Mouse (Mus musculus) lung, embryonic 14.5 days (tissue): ENCODE results near the gene Rgl1. TPM values are rescaled to one million over a fixed set of nuclear protein-coding genes. Genes with fewer than 3 reads are reported as not detected.
"Not testable (repeated sequence)": the region's sequence is repeated elsewhere in the genome, so short reads cannot be mapped to it uniquely, and the experiment has no call there.

Experiments
- ATAC-seq: fragments of 200-750 bp; cut with Nextera tagmentation; 2 replicates; pipeline ENCODE4 v1.8.0; 2017; ENCODE audit warnings: mild to moderate bottlenecking, moderate TSS enrichment, moderate library complexity; ENCODE audit not compliant: insufficient read depth
- DNase-seq: peaks from one replicate; pipeline ENCODE4 v3.0.0-alpha.2; 2015
- H3K27ac ChIP-seq: fragments of 300-500 bp; sonication (generic); 2 replicates; pipeline ENCODE4 v1.5.1; 2014; ENCODE audit warnings: low read depth, mild to moderate bottlenecking, moderate library complexity
- H3K27me3 ChIP-seq: fragments of 300-500 bp; sonication (generic); 2 replicates; pipeline ENCODE4 v1.6.1; 2014; ENCODE audit warnings: low read length, control low read depth; ENCODE audit not compliant: insufficient read depth
- H3K36me3 ChIP-seq: fragments of 300-500 bp; sonication (generic); 2 replicates; pipeline ENCODE4 v1.6.1; 2014; ENCODE audit warnings: control low read depth; ENCODE audit not compliant: insufficient read depth
- H3K4me1 ChIP-seq: fragments of 300-500 bp; sonication (generic); 2 replicates; pipeline ENCODE4 v1.6.1; 2014; ENCODE audit warnings: antibody characterized with exemption, control low read depth; ENCODE audit not compliant: insufficient read depth
- H3K4me2 ChIP-seq: fragments of 300-500 bp; sonication (generic); 2 replicates; pipeline ENCODE4 v1.6.1; 2014; ENCODE audit warnings: mild to moderate bottlenecking
- H3K4me3 ChIP-seq: fragments of 300-500 bp; sonication (generic); 2 replicates; pipeline ENCODE4 v1.5.1; 2014; ENCODE audit warnings: low read depth, low read length
- H3K9ac ChIP-seq: fragments of 300-500 bp; sonication (generic); 2 replicates; pipeline ENCODE4 v1.6.1; 2014
- H3K9me3 ChIP-seq: fragments of 300-500 bp; sonication (generic); 2 replicates; pipeline ENCODE4 v1.6.1; 2016; ENCODE audit warnings: low read depth, low read length, control low read depth
- CTCF ChIP-seq: IDR thresholded peaks from 2 replicates; pipeline ENCODE4 v1.5.1; 2016; ENCODE audit warnings: antibody characterized with exemption, low read depth
- WGBS: fragments of 180-500 bp; shearing (Covaris S2); extraction: QIAGEN DNeasy Blood & Tissue Kit; methylation state at CpG from one replicate; pipeline ENCODE4 v1.1.7; 2014; 5-methylcytosine and 5-hydroxymethylcytosine counted together
- polyA plus RNA-seq: library from polyadenylated mRNA; unstranded; fragments of >200 nt; fragmentation: Nextera tagmentation; extraction: Ambion mirVana; gene quantifications from 2 replicates; pipeline ENCODE4 v1.2.1, GENCODE M21; 2014

Gene Rgl1
- polyA plus RNA-seq, 1 experiment from 2014 or later = 46.7 TPM

DNA sequence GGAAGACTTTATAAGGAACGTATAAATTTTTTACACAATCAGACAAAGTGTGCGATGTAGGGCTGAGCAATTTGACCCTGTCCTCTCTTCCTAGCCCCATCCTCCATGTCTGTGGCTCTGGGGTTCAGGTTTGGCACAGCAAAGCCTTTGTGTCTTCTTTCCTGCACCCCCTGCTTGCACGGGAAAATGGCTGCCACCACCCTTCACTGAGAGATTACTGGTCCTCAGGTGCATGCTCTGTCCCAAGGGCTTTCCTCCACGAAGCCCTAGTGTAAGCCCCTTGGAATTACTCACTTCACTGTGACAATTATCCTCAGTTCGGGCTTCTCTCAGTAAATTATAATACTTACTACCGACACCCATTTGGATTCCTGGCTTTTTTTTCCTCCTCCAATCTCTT is 109.5 kb downstream of the Rgl1 start:
- no peak overlapping the region for H3K9ac ChIP-seq
- H3K9me3 ChIP-seq = no peaks in the 10 kb centered on the region
- ATAC-seq = no peak
- H3K4me2 ChIP-seq = no peak overlapping the region
- WGBS = 78% methylated on average over 6 of the region's 6 CpGs
- no peak for TF ChIP-seq CTCF
- H3K36me3 ChIP-seq = no peaks in the 10 kb centered on the region
- H3K4me1 ChIP-seq = no peaks in the 10 kb centered on the region
- no peak overlapping the region for H3K4me3 ChIP-seq
- no peaks in the 10 kb centered on the region for H3K27me3 ChIP-seq
- no peak overlapping the region for H3K27ac ChIP-seq
- no peak for DNase-seq

DNA sequence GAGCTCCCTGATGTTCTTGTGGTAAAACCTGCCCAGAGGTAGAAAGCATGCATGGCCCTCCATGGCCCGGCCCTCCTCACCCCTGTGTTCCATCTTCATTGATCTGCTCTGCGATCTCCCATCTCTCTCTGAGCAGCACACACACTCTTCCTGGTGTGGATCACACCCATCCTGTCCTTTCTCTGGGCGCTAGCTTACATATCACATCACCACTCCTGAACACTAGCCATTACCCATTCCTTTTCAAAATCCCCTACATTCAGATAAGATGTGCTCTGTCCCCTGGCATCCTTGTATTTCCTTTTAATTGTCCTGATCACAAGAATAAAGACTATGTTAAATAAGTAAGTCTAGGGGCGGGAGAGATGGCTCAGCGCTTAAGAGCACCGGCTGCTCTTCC is 111.3 kb downstream of the Rgl1 start:
- no peak for DNase-seq
- no peaks in the 10 kb centered on the region for H3K9me3 ChIP-seq
- WGBS = 91% methylated on average over 6 of the region's 6 CpGs

GRCm38 (mm10) chr1:152651495-152651874 is 114.7 kb downstream of the Rgl1 start:
- no peaks in the 10 kb centered on the region for H3K4me1 ChIP-seq
- H3K4me2 ChIP-seq = no peak overlapping the region
- no peaks in the 10 kb centered on the region for H3K9me3 ChIP-seq
- no peak overlapping the region for H3K4me3 ChIP-seq
- H3K27ac ChIP-seq = no peak overlapping the region
- no peak for TF ChIP-seq CTCF
- no peak for DNase-seq
- no peak overlapping the region for H3K9ac ChIP-seq
- 92% methylated on average over 1 of the region's 1 CpGs for WGBS
- no peaks in the 10 kb centered on the region for H3K27me3 ChIP-seq
- ATAC-seq = no peak
- no peaks in the 10 kb centered on the region for H3K36me3 ChIP-seq

More for the DNA sequence above, 111.3 kb downstream of the Rgl1 start:
- Histone ChIP-seq H3K27me3 (no peaks in the 10 kb centered on the region), H3K4me3 (no peak overlapping the region), H3K9ac (no peak overlapping the region), H3K4me2 (no peak overlapping the region), H3K27ac (no peak overlapping the region), H3K36me3 (no peaks in the 10 kb centered on the region), H3K4me1 (no peaks in the 10 kb centered on the region)
- ATAC-seq = no peak
- no peak for TF ChIP-seq CTCF

DNA sequence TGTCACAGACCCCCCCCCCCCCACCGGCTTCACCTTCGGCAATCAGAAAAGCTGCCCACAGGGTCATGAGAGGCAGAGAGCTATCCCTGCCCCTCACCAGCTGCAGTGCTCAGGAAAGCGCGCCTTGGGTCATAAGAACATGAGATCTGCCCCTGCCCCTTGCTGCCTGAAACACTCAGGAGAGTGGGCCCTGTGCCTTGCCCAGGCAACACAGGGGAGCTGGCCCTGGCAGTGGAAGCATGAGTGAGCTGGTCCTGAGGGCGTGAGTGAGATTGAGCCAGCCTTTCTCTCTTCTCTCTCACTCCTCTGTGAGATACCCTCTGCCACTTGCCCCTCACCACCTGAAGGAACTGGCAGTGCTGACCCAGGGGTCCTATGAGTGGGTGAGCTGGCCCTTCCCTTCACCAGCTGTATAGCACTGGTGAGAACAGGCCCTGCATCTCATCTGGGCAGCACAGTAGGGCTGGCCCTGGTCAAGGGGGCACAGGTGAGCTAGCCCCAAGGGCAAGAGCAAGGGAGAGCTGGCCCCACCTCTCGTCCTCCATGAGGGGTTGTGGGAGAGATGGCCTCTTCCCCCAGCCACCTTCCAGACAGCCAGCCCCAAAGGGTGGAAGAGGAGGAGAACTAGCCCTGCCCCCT is 115.2 kb downstream of the Rgl1 start:
- no peak for TF ChIP-seq CTCF
- H3K9ac ChIP-seq = no peak overlapping the region
- ATAC-seq (no peak), DNase-seq (no peak)
- H3K4me1 ChIP-seq = no peaks in the 10 kb centered on the region
- H3K4me2 ChIP-seq = no peak overlapping the region
- no peak overlapping the region for H3K27ac ChIP-seq
- no peaks in the 10 kb centered on the region for H3K36me3 ChIP-seq
- 88% methylated on average over 6 of the region's 6 CpGs for WGBS
- no peak overlapping the region for H3K4me3 ChIP-seq
- H3K9me3 ChIP-seq = no peaks in the 10 kb centered on the region
- no peaks in the 10 kb centered on the region for H3K27me3 ChIP-seq

- no peak for TF ChIP-seq CTCF
- Histone ChIP-seq H3K4me3 (no peak overlapping the region), H3K27ac (no peak overlapping the region), H3K36me3 (no peaks in the 10 kb centered on the region), H3K4me2 (no peak overlapping the region), H3K27me3 (no peaks in the 10 kb centered on the region), H3K4me1 (no peaks in the 10 kb centered on the region), H3K9me3 (no peaks in the 10 kb centered on the region), H3K9ac (no peak overlapping the region)
- WGBS = 65% methylated on average over 5 of the region's 5 CpGs
- ATAC-seq (no peak), DNase-seq (no peak)
Observed at GRCm38 (mm10) chr1:152648052-152648451, 118.1 kb downstream of the Rgl1 start.

DNA sequence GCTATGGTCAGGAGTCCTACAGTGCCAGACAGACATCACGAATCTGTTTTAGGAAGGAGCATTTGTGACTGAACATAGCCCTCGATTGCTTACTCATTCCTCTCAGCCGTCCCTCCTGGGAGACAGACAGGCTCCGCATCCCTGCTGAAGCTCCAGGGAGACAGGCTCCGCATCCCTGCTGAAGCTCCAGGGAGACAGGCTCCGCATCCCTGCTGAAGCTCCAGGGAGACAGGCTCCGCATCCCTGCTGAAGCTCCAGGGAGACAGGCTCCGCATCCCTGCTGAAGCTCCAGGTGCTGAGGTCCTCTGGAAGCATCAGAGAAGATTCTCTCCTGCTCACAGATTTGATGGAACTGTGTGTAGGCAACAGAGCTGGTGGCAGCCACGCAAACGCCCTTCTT is 123.9 kb downstream of the Rgl1 start:
- H3K4me1 ChIP-seq, H3K4me2 ChIP-seq, H3K9ac ChIP-seq, H3K36me3 ChIP-seq, H3K27ac ChIP-seq, H3K4me3 ChIP-seq, H3K27me3 ChIP-seq, DNase-seq, ATAC-seq, H3K9me3 ChIP-seq: not testable (repeated sequence)
- WGBS = 75% methylated on average over 10 of the region's 10 CpGs

GRCm38 (mm10) chr1:152640195-152640981 is 125.8 kb downstream of the Rgl1 start:
- H3K9me3 ChIP-seq = no peaks in the 10 kb centered on the region
- H3K27me3 ChIP-seq = no peaks in the 10 kb centered on the region
- 0 out of 2 replicates have a peak, but pooled peaks cover 4% of the 10 kb centered on the region for H3K4me1 ChIP-seq
- ATAC-seq (peak; percentile 90), DNase-seq (peak; percentile 90)
- WGBS = 34% methylated on average over 11 of the region's 11 CpGs
- no peak overlapping the region for H3K4me3 ChIP-seq
- H3K36me3 ChIP-seq = no peaks in the 10 kb centered on the region
- no peak overlapping the region for H3K9ac ChIP-seq
- peak overlapping the region; percentile 65; the same call in 1 of the 2 replicates for H3K27ac ChIP-seq
- no peak for TF ChIP-seq CTCF
- no peak overlapping the region for H3K4me2 ChIP-seq
